Mouse (Mus musculus): Measurements from ENCODE around the gene Dclk1. TPM values are rescaled to one million over a fixed set of nuclear protein-coding genes. Genes with fewer than 3 reads are reported as not detected.

The Dclk1 gene
- total RNA-seq, 2 experiments from 2014 or later, result 528 to 532 TPM

DNA sequence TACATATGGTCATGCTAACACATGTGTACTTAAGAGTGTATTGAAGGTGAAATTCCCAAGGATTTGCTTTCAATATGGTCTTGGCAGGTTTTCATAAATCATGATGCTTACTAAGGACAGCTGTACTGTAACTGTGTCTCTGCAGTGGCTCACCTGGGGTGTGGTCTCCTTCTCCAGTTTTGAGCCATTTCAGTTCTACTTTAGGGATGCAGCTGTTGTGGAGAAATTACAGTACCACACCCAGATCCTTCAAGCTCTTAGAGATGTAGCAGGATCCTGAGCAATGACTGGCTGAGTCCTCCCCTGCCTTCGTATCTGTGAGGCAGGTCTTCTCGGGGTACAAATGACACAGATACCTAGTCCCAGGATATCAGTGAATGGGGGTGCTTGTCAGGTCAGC, 8.5 kb downstream of the Dclk1 start:
- DNase-seq (ENCODE audit: low spot score in 2 of 2), result no peak

DNA sequence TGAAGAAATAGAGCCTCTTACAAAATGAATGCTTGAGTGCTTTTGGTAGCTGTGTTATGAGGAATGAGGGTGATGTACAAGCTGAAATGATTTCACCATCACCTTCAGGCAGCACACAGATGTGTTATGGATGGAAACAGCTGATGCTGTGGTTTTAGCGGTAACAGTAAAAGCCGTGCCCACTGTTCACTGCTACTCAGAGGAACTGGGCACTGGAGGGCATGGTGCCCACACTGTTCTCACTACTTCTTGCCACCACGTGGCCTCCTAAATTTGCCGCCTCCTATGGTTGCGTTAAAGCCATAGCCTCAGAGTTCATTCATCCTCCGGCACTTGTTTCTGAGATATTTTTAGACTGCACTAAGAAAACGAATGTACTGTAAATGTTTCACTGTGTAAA, 18.0 kb downstream of the Dclk1 start:
- DNase-seq (ENCODE audit: low spot score in 2 of 2), result no peak

DNA sequence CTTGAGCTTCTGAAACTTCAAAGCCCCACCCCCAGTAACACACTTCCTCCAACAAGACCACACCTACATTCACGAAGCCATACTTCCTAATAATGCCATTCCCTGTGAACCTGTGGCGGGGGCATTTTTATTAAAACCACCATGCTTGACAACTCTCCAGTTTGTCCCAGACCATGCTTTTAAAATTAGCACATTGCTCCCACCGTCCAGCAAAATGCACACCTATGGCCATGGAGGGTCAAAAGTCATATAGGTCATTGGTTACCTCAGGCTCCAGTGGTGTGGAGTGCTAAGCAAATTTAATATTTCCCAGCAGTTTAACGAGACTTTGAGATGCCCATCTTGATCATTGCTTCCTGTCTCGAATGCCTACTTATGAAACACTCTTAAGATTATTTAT, 23.9 kb downstream of the Dclk1 start:
- no peak for DNase-seq (ENCODE audit: low spot score in 2 of 2)

DNA sequence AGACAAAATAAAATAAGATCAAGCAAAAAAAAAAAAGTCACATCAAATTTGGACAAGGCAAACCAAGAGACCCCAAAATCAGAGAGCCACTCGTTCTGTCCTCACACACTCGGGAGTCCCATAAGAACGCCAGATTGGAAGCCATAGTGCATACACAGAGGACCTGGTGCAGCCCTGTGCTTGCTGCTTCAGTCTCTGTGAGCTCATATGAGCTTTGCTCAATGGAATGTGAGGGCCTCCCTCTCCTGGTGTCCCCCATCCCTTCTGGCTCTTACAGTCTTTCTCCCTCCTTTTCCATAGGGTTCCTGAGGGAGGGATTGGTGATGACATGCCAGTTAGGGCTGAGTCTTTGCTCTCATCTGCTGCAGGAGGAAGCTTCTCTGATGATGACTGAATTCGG, 27.6 kb downstream of the Dclk1 start:
- DNase-seq (ENCODE audit: low spot score in 2 of 2), result no peak

DNA sequence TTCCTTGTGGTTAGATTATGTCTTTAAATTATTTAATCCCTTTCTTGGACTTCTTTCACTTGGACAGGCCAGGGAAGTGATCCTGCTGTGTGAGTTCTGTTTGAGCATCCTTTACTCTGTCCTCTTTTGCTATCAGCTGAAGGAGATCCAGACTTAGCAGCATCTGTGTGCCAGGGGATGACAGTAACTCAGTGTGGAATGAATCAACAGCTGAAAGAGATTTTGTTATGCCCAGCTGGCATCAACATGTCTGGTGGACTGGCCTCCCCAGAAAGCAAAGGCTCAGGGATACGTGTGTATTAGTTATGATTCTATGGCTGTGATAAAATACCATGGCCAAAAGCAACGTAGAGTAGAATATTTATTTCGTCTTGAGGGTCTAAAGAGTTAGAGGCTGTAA, 28.2 kb downstream of the Dclk1 start:
- no peak for DNase-seq (ENCODE audit: low spot score in 2 of 2)

DNA sequence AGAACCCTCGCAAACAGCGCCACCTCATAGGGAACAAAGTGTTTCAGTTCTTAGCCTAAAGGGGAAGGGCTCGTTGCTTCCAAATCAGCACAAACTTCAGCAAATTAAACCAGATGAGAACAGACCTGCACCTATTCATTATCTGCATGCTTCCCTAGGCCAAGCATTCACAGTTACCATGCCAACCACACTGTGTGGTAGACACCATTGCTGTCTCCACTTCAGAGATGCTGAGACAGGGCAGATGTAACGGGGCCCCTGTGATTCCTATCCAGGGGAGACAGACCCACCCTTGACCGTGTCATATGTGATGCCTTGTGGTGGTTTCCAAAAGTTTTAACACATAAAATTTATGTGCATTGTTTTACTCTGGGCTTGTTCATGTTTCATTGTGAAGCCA, 28.8 kb downstream of the Dclk1 start:
- DNase-seq (ENCODE audit: low spot score in 2 of 2), result no peak

DNA sequence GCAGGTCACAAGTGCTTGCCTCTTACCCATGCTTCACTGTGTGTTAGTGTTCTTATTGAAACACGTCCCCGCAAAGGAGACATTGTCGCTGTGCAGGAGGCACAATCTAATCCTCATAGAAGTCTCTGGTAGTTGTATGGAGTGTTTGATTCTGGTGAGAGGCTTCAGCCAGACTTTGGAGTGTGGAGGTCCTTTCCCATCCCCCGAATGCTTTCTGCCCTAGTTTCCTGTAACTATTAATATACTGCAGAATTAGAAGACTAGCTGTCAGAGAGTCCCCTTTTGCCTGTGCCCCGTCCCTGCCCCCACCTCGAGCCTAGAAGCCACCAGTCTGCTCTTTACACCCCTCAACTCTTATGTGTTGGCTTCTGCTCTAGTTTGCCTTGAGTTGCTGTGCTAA, 30.4 kb downstream of the Dclk1 start:
- DNase-seq (ENCODE audit: low spot score in 2 of 2), result no peak

DNA sequence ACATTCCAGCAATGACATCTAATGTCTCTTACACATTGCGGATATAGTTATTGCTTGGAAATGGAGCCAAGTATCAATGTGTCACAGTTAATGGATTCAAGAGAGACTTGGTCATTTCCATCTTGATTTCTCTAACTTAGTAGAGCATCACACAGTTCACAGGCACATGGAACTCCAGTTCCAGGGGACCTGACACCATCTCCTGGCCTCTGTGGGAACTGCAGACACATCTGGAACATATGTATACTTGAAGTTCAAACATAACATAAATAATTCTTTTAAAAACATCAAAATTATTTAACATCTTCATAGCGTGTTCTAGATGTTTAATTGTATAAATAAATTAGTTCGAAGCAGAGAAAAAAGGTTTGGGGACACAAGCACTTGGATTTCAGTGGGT, 34.3 kb downstream of the Dclk1 start:
- no peak for DNase-seq (ENCODE audit: low spot score in 2 of 2)

DNA sequence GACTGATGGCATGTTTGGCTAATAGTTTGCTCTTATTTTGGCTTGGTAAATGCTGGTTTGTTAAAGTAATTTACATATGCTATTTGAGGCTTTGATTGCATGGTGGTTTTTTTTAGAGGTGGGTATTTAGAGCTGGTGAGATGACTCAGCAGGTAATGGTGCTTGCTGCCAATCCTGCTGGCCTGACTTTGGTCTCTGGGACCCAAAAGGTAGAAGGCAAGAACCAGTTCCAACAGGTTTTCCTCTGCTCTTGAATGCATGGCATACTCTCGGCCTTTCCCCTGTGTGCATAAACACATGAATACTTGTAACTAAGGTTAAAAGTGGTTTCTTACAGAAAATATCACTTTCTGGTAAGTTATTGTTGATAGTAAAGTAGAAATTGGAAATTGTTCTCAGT, 34.7 kb downstream of the Dclk1 start:
- no peak for DNase-seq (ENCODE audit: low spot score in 2 of 2)

DNA sequence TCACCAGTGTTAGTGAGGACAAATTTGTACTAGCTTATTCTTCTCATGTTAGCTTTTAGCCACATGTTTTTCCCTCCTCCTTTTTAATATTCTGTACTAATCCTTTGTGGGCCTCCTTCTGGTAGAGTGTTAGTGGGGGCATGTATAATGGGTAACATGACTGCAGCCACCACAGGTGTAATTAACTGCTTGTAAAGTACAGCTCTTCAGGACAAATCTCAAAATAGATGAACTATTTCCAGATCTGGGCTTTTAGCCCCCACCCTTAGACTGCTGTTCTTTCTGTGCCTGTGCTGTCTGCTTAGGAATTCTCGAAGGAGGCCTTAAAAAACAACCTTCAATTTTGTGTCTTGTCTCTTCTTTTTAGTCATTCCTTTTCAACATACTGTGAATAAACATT, 35.7 kb downstream of the Dclk1 start:
- no peak for DNase-seq (ENCODE audit: low spot score in 2 of 2)

DNA sequence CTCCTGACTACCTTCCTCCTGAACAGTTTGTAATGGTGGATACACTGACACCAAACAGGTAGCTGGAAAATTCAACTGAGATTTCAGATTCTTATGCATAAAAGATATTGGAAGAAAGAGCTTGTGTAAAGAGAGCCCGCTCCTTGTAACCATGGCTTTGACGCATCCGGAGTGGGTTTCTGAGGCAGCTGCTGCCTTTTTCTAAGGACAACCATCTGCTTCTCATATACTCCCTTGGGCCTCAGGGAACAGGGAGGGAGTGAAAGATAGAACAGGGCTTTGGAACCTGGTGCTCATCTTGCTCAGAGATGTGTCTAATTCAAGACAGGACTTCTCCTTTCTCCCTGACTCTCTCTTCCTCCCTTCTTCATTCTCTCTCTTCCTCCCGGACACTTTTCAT, 37.8 kb downstream of the Dclk1 start:
- DNase-seq (ENCODE audit: low spot score in 2 of 2), result no peak

DNA sequence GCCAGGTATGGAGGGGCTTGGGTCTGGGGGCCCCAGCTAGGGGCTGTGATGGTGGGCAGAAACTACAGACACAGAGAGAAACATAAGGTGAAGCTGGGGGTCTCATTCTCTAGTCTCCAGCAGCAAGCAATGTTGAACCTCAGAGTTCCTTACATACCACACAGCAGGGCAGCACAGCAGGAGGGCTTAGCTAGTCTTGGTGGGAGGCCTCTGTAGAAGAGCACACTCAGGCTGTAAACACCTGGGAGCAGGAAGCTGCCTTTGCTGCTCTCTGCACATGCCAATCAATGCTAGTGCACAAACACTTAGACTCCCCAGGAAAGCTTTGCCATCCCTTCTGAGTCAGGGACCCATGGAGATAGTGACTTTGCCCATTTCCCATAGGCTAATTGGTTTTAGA, 38.3 kb downstream of the Dclk1 start:
- DNase-seq (ENCODE audit: low spot score in 2 of 2), result no peak

DNA sequence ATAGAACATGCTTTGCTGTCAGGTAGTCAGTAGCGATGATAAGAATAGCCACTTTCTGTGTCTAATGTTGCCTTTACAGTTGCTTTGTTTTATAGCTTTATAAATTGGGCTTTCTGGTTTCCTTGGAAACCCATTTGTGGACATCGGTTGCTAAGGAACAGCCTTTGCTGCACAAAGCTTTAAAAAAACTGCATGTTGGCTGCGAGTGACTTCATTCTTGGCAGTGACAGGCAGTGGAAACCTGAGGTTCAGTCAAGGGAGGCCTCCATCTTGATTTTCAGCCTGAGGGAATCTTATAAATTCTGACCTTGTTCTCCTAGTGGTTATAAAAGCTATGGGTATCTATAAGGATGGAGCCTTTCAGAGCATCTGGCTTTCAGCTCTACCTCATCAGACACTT, 42.1 kb downstream of the Dclk1 start:
- DNase-seq (ENCODE audit: low spot score in 2 of 2), result peak; percentile 61 to 83

DNA sequence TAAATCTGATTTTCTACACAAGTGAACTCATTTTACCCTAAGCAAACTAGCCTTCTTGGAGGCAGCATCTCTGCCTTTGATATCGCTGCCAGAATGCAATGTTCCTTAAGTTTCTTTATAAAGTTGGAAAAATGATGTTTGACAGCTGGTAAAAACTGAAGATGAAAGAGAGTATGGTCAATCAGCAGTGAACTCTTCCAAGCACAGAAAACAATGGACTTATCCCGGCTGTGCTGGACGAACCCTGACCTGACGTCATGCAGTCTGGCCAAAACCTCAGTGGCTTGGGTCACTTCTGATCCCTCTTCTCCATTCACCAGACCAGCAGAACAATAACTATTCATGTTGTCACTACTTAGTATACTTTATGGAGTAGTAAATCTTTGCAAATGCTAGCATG, 46.6 kb downstream of the Dclk1 start:
- DNase-seq (ENCODE audit: low spot score in 2 of 2), result no peak

DNA sequence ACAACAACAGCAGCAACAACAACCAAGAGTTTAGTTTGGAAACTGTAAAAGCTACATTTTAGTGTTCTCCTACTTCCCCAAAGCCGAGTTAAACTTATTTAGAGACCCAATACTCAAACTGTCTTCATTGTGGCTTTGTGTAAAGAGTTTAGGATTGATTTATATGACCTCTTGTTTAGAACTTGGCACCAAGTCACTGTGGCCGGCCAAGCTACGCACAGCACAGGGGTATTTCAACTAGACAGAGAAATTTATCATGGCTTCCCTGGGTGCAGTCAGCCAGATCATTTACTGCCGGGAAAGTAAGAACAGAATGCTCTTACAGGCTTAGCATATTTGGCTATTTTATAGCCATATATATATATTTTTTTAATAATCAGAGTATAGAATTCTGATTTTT, 49.8 kb downstream of the Dclk1 start:
- DNase-seq (ENCODE audit: low spot score in 2 of 2), result no peak

DNA sequence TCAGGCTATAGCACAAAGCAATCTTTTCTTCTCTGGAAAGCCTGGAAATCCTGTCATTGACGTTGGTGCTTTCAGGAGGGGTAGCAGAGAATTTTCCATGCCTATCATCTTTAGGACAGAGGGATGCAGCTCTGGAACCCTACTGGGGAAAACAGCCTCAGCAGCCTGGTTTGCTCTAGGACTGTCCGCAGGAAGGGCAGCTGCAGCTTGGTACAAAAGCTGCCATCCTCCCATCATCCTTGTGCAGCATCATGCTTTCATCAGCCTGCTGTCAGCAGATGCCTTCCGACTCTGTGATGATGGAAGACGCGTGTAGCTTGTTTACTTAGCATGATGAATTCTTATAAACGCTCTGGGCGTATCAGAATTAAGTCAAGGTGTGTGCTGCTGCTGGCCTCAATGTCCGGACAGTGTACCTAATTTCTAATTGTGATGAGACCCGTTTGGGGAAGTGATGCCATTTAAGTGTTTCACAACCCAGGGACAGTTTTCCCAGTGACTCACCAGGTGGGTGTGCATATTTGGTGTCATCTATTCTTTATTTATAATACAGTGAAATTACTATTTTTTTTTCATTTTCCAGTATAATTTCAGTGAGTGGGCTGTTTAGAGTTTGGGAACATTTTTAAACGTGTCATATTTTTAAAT, 50.7 kb downstream of the Dclk1 start:
- DNase-seq (ENCODE audit: low spot score in 2 of 2), result peak in 1 of 2 experiments; percentile 72

DNA sequence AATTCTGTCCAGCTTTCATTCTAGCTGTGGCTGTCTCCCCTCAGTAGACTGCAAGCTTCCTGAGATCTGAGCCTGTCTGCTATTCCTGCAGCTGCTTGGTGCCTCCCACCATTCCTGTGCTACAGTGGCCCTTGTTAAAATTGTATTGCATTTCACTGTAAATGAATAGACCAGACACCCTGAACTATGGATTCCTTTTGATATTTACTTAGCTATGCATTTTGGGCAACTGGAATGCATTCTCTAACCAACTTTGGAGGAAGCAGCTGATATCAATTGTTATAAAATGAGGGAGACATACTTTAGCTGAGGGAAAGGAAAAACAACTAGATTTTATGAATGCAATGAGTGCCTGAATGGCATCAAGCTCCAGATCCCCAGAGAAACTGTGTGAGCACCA, 63.5 kb downstream of the Dclk1 start:
- no peak for DNase-seq (ENCODE audit: low spot score in 2 of 2)

DNA sequence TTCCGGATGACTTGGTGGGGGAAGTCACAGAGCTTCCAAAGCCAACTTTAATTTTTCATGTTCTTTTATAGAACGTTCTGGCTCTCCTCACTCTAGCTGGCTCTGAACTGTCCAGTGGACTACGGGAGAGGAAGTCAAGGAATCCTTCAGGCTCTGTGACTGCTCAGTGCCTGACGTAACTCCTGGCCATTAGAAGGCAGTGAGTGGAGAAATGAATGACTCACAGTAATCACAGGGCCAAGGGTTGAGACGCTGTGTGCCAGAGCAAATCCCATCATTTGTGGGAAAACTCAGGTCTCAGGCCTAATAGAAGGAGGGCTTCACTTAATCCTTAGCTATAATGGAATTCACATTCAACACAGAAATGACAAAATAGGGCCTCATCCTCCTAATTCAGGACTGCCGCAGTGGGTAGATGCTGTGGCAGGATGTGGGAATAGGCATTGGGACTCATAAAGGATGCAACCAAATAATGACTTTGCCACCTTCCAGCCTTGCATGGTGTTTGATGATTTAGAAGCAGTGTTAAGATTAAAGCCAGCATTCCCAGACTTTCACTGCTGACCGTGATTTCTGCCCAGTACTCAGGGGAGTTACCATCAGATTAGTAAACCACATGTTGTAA, 65.5 kb downstream of the Dclk1 start:
- DNase-seq (ENCODE audit: low spot score in 2 of 2), result no peak

DNA sequence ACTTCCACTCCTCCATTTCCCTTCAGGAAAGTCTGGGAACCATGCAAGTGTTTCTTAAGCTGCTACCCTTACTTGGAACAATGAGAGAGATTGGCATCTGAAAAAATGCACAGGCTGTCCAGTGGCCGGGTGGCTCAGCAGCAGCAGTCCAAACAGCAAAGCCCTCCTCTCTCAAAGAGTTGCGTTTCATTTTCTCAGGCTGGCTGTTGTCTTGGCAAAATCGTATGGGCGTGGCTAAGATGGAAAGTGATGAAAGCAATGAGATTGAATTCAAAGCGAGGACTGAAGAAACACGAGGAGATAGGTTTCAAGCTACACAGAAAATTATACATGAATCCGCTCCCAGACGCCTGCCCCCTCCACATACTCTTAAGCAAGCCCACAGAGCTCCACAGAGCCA, 67.8 kb downstream of the Dclk1 start:
- DNase-seq (ENCODE audit: low spot score in 2 of 2), result no peak

DNA sequence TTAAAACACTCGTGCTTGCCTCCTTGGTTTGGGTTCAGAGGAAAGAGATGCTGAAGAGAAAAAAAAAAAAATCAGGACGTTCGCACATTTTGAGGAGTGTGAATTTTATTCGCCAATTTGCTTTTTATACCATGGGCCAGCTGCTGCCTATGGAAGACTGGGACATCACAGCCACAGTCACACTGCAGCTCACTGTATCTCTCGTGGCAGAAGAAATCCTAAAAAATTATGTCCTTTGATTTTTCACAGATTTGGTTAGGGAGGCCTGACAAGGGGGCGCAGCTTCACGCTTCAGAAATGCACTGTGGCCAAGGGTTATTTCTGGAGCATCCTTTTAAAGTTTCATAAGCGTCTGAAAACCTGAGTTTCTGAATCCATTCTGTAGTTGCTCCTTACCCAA, 73.7 kb downstream of the Dclk1 start:
- no peak for DNase-seq (ENCODE audit: low spot score in 2 of 2)

DNA sequence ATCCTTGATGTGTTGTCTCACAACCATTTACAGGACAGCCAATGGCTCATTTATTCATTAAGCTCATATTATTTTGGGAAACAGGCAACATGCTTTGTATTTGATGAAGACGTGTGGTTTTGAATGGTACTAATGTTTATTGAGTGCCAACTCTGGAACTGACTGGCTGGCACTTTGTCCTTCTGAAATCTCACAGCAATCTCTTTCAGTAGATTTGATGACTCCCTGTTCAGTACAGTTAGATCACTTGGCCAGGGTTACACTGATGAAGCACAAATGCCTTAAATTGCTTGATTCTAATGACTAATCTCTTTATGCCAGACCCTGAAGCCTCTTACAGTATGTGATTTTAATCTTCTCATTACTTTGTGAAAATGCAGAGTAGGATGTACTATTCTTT, 75.9 kb downstream of the Dclk1 start:
- no peak for DNase-seq (ENCODE audit: low spot score in 2 of 2)

DNA sequence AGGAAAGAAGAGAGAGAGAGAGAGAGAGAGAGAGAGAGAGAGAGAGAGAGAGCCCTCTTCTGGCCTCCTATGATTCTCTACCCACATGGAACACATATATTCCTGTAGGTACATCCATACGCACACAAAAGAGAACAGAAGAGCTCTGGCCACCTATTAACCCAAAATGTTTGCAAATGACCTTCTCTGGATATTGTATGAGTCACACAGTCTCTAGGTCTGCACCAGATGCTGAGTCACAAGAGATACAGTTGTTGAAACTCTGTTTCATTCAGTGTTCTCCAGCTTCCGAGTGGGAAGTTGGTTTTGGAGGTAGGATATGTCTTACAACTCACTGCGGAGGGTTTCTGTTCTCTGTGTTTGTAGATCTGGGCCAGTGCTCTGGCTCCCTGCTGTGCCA, 78.4 kb downstream of the Dclk1 start:
- no peak for DNase-seq (ENCODE audit: low spot score in 2 of 2)

DNA sequence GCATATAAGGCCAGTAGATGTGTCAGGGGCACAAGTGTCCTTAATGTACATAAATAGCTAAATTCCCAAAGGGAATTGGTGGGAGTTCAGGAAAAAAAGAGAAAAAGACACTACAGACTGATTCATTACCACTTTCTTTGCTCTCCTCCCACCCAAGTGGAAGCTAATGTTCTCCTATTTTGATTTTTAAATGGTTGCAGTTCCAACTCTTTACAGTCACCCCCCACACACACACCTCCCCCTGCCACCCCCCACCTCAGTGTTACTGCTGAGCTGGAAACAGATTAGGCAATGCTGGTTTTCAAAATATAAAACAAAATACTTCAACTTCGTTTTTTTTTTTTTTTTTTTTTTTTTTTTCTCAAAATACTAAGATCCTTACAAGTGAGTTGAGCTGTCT, 81.9 kb downstream of the Dclk1 start:
- DNase-seq (ENCODE audit: low spot score in 2 of 2), result no peak

DNA sequence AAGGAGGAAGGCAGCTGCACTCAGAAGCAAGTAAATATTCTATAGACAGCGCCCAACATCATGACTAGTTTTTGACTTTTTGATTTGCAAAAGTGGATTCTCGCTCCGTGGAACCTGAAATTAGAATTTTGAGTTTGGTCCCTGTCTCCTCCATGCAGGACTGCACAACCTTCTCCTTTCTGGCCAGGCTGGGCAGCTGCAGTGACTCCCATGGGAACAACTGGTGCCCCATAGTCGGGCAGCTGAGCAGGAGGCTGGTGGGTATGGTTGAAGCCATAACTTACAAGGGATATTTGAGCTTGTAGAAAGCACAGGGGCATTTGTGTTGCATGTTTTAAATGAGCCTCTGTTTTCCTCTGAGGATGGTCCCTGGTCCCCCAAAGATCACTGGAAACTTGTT, 88.3 kb downstream of the Dclk1 start:
- DNase-seq (ENCODE audit: low spot score in 2 of 2), result no peak

Measured in layer of hippocampus, adult 18-20 months (tissue).